Mouse (Mus musculus) embryonic facial prominence, embryonic 14.5 days (tissue): ENCODE results near the gene Hormad2. TPM values are rescaled to one million over a fixed set of nuclear protein-coding genes. Genes with fewer than 3 reads are reported as not detected.

Experiments
- ATAC-seq: fragments of 200-750 bp; cut with Nextera tagmentation; 2 replicates; pipeline ENCODE4 v1.8.0; 2017; ENCODE audit warnings: low read depth, moderate number of reproducible peaks, moderate TSS enrichment
- DNase-seq: peaks from one replicate; pipeline ENCODE4 v3.0.0-alpha.2; 2015; ENCODE audit warnings: low spot score
- H3K27ac ChIP-seq: fragments of 300-500 bp; sonication (generic); replicated peaks from 2 replicates; pipeline ENCODE4 v1.5.1; 2014; ENCODE audit warnings: low read depth, mild to moderate bottlenecking, low read length, moderate library complexity
- H3K27me3 ChIP-seq: fragments of 300-500 bp; sonication (generic); replicated peaks from 2 replicates; pipeline ENCODE4 v1.6.1; 2014; ENCODE audit warnings: low read length; ENCODE audit not compliant: control insufficient read depth, insufficient read depth
- H3K36me3 ChIP-seq: fragments of 300-500 bp; sonication (generic); 2 replicates; pipeline ENCODE4 v1.6.1; 2014; ENCODE audit warnings: low read length, mixed read lengths; ENCODE audit not compliant: control insufficient read depth, insufficient read depth
- H3K4me1 ChIP-seq: fragments of 300-500 bp; sonication (generic); 2 replicates; pipeline ENCODE4 v1.6.1; 2014; ENCODE audit warnings: antibody characterized with exemption, low read length; ENCODE audit not compliant: control insufficient read depth, insufficient read depth
- H3K4me2 ChIP-seq: fragments of 300-500 bp; sonication (generic); 2 replicates; pipeline ENCODE4 v1.6.1; 2014; ENCODE audit warnings: low read depth, mild to moderate bottlenecking, low read length, moderate library complexity, mixed read lengths
- H3K4me3 ChIP-seq: fragments of 300-500 bp; sonication (generic); 2 replicates; pipeline ENCODE4 v1.5.1; 2014; ENCODE audit warnings: low read depth, mild to moderate bottlenecking, low read length
- H3K9ac ChIP-seq: fragments of 300-500 bp; sonication (generic); 2 replicates; pipeline ENCODE4 v1.6.1; 2014; ENCODE audit warnings: low read depth, mild to moderate bottlenecking, low read length, moderate library complexity, mixed read lengths
- H3K9me3 ChIP-seq: fragments of 300-500 bp; sonication (generic); 2 replicates; pipeline ENCODE4 v1.6.1; 2016; ENCODE audit warnings: low read length; ENCODE audit not compliant: control insufficient read depth
- whole genome bisulfite sequencing: fragments of 180-500 bp; shearing (Covaris S2); extraction: QIAGEN DNeasy Blood & Tissue Kit; methylation state at CpG from one replicate; pipeline ENCODE4 v1.1.7; 2014; 5-methylcytosine and 5-hydroxymethylcytosine counted together
- polyA plus RNA-seq: library from polyadenylated mRNA; unstranded; fragments of >200 nt; fragmentation: Nextera tagmentation; extraction: Ambion mirVana; gene quantifications from 2 replicates; pipeline ENCODE4 v1.2.1, GENCODE M21; 2014

The Hormad2 gene
- polyA plus RNA-seq, 1 experiment from 2014 or later: 0.22 TPM

DNA sequence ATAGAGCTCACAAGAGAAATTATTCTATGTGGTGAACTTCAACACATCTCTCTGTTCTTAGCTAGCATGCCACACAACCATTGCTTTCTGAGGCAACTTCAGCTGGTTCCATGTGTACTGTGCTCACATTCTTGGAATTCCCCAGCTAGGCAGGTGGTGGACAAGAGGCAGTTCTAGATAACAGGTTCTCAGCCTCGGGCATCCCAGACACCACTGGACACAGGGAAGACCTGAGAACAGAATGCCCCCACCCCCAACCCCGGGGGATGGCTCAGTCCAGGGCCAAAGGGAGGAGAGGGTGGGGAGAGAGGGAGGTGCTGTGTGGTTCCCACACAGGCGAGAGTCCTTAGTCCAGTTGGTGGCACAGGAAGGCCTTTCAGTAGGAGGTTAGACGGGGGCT, 36.6 kb downstream of the Hormad2 start:
- H3K9me3 ChIP-seq: no peaks in the 10 kb centered on the region
- DNase-seq: no peak
- H3K4me1 ChIP-seq: no peaks in the 10 kb centered on the region
- no peak overlapping the region for H3K4me3 ChIP-seq
- H3K4me2 ChIP-seq: no peak overlapping the region
- WGBS: 27% methylated on average over 4 of the region's 4 CpGs
- no peak overlapping the region for H3K9ac ChIP-seq
- no peaks in the 10 kb centered on the region for H3K27me3 ChIP-seq
- H3K36me3 ChIP-seq: no peaks in the 10 kb centered on the region
- H3K27ac ChIP-seq: no peak overlapping the region
- ATAC-seq: no peak

DNA sequence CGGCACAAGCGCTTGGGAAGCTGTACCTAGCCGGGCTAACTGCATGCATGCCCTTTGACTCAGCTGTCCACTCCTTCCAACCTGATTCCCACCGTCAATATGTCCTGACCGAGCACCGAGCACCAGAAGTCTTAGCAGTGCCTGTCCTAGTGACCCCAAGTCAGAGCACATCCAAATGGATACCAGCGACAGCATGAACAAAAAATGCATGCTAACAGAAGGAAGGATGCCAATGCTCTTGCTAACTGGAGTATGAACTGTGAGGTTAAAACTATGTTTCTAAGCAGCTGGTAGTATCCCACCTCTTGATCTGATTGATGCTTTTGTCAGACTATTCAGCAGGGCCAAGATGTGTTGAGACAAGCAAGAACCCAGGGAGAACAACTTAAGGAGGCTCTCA, 37.5 kb downstream of the Hormad2 start:
- Histone ChIP-seq H3K4me2 (no peak overlapping the region), H3K9me3 (no peaks in the 10 kb centered on the region), H3K9ac (no peak overlapping the region), H3K4me1 (no peaks in the 10 kb centered on the region), H3K36me3 (no peaks in the 10 kb centered on the region), H3K27me3 (no peaks in the 10 kb centered on the region), H3K4me3 (no peak overlapping the region), H3K27ac (no peak overlapping the region)
- ATAC-seq (no peak), DNase-seq (no peak)
- WGBS: 82% methylated on average over 7 of the region's 7 CpGs

DNA sequence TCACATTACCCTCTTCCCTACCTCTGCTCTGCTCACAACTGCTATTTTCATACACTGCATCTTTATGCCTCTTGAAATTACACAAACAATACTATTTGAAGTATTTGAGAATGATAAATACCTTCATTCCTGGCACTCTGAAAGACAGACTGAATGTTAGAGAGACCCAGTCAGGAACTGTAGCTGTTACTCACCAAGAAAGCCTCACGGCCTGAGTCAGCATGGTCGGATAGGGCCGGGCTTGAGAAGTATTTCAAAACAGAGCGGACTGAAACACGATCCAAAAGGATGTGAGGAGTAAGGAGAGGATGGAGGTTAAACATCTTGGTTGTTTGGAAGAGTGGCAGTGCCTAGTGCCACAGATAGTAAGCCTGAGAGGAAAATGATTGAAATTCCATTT, 39.7 kb downstream of the Hormad2 start:
- Histone ChIP-seq H3K4me2 (no peak overlapping the region), H3K4me3 (no peak overlapping the region), H3K27me3 (no peaks in the 10 kb centered on the region), H3K4me1 (no peaks in the 10 kb centered on the region), H3K27ac (no peak overlapping the region), H3K9me3 (no peaks in the 10 kb centered on the region), H3K36me3 (no peaks in the 10 kb centered on the region), H3K9ac (no peak overlapping the region)
- DNase-seq: no peak
- ATAC-seq: no peak
- WGBS: 44% methylated on average over 5 of the region's 5 CpGs

DNA sequence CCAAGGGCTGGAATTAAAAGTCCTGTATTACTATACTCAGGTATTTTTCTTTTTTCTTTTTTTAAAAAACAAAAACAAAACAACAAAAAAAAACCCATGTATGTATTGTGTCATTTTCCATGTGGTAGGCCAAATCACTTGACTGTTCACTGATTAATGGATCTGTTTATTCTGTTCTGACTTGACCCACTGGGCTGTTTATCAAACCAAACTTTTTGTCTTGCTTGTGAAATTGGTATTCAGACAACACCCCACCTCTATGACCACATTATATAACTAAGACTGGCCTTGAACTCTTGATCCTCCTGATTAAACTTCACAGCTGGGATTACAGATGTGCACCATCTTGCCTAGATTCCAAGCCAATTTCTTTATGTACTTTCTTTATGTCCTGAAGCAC, 46.7 kb downstream of the Hormad2 start:
- no peak overlapping the region for H3K4me3 ChIP-seq

DNA sequence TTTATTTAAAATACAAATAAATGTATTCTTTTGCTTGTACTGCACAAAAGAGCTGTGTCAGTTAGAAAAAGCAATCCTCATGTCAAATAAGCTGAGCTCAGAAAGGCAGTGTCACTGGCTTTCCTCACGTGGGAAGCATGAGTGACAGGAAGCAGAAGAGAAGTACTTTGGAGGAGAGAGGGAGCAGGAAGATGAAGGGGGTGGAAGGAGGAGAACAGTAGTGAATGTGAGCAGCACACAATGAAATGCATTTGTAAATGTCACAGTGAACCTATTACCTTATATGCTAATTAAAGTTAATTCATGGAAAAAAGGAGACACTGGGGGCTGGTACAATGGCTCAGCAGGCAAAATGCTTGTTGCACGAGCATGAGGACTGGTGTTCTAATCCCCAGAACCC, 52.9 kb downstream of the Hormad2 start:
- Histone ChIP-seq H3K9ac (no peak overlapping the region), H3K4me2 (no peak overlapping the region), H3K4me1 (no peaks in the 10 kb centered on the region), H3K27ac (no peak overlapping the region), H3K9me3 (no peaks in the 10 kb centered on the region), H3K4me3 (no peak overlapping the region), H3K36me3 (no peaks in the 10 kb centered on the region), H3K27me3 (no peaks in the 10 kb centered on the region)
- ATAC-seq (no peak), DNase-seq (no peak)
- WGBS: 26% methylated on average over 2 of the region's 2 CpGs

More for the DNA sequence above, 46.7 kb downstream of the Hormad2 start:
- no peaks in the 10 kb centered on the region for H3K9me3 ChIP-seq
- no peaks in the 10 kb centered on the region for H3K36me3 ChIP-seq
- H3K9ac ChIP-seq: no peak overlapping the region
- H3K4me1 ChIP-seq: no peaks in the 10 kb centered on the region
- no peak overlapping the region for H3K4me2 ChIP-seq
- H3K27me3 ChIP-seq: no peaks in the 10 kb centered on the region
- no peak overlapping the region for H3K27ac ChIP-seq
- ATAC-seq (no peak), DNase-seq (no peak)

DNA sequence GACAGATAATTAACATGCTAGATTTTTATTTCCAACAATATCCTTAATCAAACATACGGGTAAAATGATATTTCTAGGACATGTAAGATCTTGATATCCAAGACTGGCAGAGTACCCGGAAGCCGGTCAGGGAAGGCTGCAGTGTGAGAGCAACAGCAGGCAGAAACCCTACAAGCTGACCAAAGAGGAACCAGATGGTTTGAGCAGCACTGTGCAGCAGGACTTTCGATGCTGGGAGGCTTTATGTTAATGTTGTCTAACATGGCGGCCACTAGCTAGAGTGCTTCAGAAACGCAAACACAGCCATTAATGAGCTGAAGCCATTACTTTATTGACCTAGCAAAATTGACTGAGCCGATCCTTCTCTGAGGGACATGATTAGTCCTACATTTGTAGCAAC, 58.6 kb downstream of the Hormad2 start:
- H3K27ac ChIP-seq: no peak overlapping the region
- H3K4me2 ChIP-seq: no peak overlapping the region
- no peak for ATAC-seq
- H3K4me1 ChIP-seq: no peaks in the 10 kb centered on the region
- DNase-seq: no peak
- H3K9ac ChIP-seq: no peak overlapping the region
- no peaks in the 10 kb centered on the region for H3K27me3 ChIP-seq
- H3K36me3 ChIP-seq: no peaks in the 10 kb centered on the region
- no peaks in the 10 kb centered on the region for H3K9me3 ChIP-seq
- H3K4me3 ChIP-seq: no peak overlapping the region
- WGBS: 74% methylated on average over 7 of the region's 7 CpGs

DNA sequence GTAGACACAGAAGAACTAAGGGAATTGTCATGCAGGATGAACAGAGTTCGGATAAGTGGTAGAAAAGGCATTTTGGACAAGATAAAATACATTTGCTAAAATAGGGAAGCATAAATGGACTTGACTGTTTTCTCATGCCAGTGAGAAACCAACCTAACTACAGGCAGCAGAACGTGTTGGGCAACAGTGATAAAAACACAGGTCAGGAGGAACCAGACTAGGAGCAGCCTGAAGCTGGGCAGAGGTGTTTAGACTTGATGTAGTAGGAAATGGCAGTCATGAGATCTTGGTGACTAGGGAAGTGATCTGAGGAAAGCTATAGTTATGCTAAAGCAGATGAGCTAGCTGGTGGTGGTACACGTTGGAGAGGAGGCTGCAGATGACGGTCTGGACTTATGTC, 61.0 kb downstream of the Hormad2 start:
- Histone ChIP-seq H3K27ac (no peak overlapping the region), H3K4me2 (no peak overlapping the region), H3K36me3 (no peaks in the 10 kb centered on the region), H3K4me3 (no peak overlapping the region), H3K9me3 (no peaks in the 10 kb centered on the region), H3K27me3 (no peaks in the 10 kb centered on the region), H3K4me1 (no peaks in the 10 kb centered on the region), H3K9ac (no peak overlapping the region)
- DNase-seq (no peak), ATAC-seq (no peak)
- WGBS: 76% methylated on average over 4 of the region's 4 CpGs

DNA sequence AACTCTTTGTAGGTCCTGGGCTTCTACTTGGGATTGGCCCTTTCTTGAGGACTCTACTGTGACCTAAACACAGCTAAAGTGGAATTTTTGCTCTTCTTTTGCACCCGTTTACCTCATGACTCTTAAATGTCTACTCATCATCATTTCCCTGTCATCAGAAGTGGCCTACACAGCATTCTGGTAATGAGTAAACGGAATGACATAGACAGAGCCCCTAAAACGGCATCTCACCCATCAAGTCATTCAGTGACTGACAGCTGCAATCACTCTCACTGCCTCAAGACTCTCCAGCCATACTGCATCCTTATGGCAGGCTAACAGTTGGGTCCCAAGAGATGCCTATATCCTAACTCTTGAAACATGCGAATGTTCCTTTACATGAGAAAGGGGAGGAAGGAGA, 74.5 kb downstream of the Hormad2 start:
- no peak for ATAC-seq
- no peak for DNase-seq
- H3K4me3 ChIP-seq: no peak overlapping the region
- 76% methylated on average over 4 of the region's 4 CpGs for WGBS
- no peak overlapping the region for H3K4me2 ChIP-seq
- H3K4me1 ChIP-seq: no peaks in the 10 kb centered on the region
- H3K9ac ChIP-seq: no peak overlapping the region
- no peaks in the 10 kb centered on the region for H3K27me3 ChIP-seq
- no peak overlapping the region for H3K27ac ChIP-seq
- H3K36me3 ChIP-seq: no peaks in the 10 kb centered on the region
- H3K9me3 ChIP-seq: no peaks in the 10 kb centered on the region

DNA sequence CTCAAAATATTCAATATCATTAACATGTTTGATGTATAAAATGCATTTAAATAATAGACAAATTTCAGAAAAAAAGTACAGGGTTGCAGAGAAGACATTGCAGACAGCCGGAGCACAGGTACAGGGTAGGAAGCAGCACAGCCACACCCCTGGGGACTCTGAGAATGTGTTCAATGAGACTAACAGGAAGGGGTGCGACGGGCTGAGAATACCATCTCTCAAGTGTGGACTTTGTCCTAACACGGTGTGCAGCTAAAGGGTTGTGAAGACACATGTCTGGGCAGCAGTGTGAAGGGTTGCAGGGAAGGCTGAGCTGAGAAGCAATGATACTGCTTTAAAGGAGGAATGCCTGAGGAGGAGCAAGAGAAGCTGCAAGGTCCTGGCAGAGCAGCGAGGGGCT, 85.5 kb downstream of the Hormad2 start:
- no peak for ATAC-seq
- Histone ChIP-seq H3K4me3 (no peak overlapping the region), H3K9me3 (no peaks in the 10 kb centered on the region), H3K36me3 (no peaks in the 10 kb centered on the region), H3K27me3 (no peaks in the 10 kb centered on the region), H3K4me2 (no peak overlapping the region), H3K9ac (no peak overlapping the region), H3K27ac (no peak overlapping the region), H3K4me1 (peaks cover 9% of the 10 kb centered on the region; the same call in 1 of the 2 replicates)
- 56% methylated on average over 5 of the region's 5 CpGs for WGBS
- no peak for DNase-seq
